Mouse (Mus musculus) bone marrow, adult 2 months (tissue): Measurements from ENCODE around the gene Fgfr2. TPM values are rescaled to one million over a fixed set of nuclear protein-coding genes. Genes with fewer than 3 reads are reported as not detected.
A peak's percentile ranks its signal among the peaks of the same experiment; 100 is the strongest.

Source experiments
- H3K27ac ChIP-seq: fragments of 200-500 bp; 2 replicates; pipeline ENCODE4 v1.5.1; 2012; ENCODE audit warnings: low read depth, mild to moderate bottlenecking, control low read depth, inconsistent platforms, low read length; ENCODE audit not compliant: control insufficient read depth, poor library complexity, insufficient read depth
- H3K4me1 ChIP-seq: fragments of 200-500 bp; 2 replicates; pipeline ENCODE4 v1.6.1; 2011; ENCODE audit warnings: low read length; ENCODE audit not compliant: control insufficient read depth, insufficient read depth
- H3K4me3 ChIP-seq: fragments of 200-500 bp; replicated peaks from 2 replicates; pipeline ENCODE3; 2011; ENCODE audit warnings: mild to moderate bottlenecking, low read depth, low read length, control low read depth; ENCODE audit not compliant: control insufficient read depth
- CTCF ChIP-seq: fragments of 200-500 bp; IDR thresholded peaks from 2 replicates; pipeline ENCODE4 v1.5.1; 2011; ENCODE audit warnings: low read length, control low read depth; ENCODE audit not compliant: control insufficient read depth, insufficient read depth
- POLR2A ChIP-seq: fragments of 200-500 bp; IDR thresholded peaks from 2 replicates; pipeline ENCODE4 v1.6.1; 2011; ENCODE audit warnings: low read depth, mild to moderate bottlenecking, control low read depth, low read length, borderline replicate concordance; ENCODE audit not compliant: control insufficient read depth
- WGBS: fragments of 180-500 bp; shearing (Covaris S2); methylation state at CpG from one replicate; pipeline ENCODE4 v1.1.7; 2018; 5-methylcytosine and 5-hydroxymethylcytosine counted together
- polyA plus RNA-seq: library from polyadenylated mRNA; stranded (reverse); fragments of >200 nt; gene quantifications from 2 replicates; pipeline ENCODE4 v1.2.4, GENCODE M21; 2011; ENCODE audit warnings: low replicate concordance; ENCODE audit not compliant: missing spikeins, insufficient read depth, insufficient read length

The Fgfr2 gene
- polyA plus RNA-seq, 1 experiment = 8.2 TPM

DNA sequence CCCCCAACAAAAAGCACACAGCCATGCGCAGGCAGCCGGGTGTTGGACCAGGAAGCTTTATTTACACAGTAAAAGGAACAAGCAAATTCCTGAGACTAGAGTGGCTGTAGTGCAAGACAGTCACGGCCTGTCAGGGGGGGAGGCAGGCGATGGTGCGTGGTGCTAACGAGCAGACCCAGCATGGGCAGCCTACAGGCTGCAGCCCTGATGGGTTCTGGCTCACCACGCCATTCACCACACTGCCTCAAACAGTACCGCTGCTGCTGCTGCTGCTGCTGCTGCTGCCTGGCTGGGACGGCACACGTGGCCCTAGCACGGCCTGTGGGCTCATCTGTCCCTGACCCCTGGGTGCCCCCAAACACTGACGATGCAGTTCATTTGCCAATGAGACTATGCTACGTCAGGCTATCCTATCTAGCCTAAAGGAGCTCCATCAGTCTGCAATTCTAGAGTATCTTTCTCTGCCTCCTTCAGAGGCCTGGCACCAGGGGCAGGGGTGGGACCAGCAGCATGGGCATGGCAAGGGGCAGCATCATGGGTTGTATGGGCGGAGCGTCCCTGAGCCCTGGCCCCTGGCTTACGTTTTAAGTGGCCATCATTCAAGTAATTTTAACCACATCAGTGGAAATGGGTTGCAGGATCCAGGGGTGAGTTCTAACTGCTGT is 411.0 kb downstream of the Fgfr2 start:
- no peak for TF ChIP-seq CTCF
- Histone ChIP-seq H3K4me1 (peaks cover 8% of the 10 kb centered on the region), H3K27ac (peak overlapping the region; percentile 51), H3K4me3 (no peak overlapping the region)
- 82% methylated on average over 16 of the region's 16 CpGs for WGBS

GRCm38 (mm10) chr7:132711579-132711978 is 411.6 kb downstream of the Fgfr2 start:
- Histone ChIP-seq H3K4me3 (no peak overlapping the region), H3K4me1 (peaks cover 8% of the 10 kb centered on the region), H3K27ac (no peak overlapping the region)
- 90% methylated on average over 9 of the region's 9 CpGs for WGBS
- TF ChIP-seq POLR2A (no peak), CTCF (no peak)

DNA sequence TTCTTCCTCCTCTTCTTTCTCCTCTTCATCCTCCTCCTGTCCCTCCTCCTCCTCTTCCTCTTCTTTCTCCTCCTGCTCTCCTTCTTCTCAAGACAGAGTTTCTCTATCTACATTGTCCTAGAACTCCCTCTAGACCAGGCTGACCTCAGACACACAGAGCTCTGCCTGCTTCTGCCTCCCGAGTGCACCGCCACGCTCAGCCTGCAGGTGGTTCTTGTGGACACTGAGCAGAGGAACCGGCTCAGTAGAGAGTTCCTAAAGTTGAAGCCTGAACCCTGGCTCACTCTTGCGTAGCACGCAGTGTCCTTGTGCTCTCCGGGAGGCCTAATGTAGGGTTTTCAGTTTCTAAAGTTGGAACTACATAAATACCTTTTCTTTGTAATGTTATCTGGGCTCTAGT is 418.0 kb downstream of the Fgfr2 start:
- no peak overlapping the region for H3K4me3 ChIP-seq
- TF ChIP-seq CTCF (peak; percentile 61; the same call in 1 of the 2 replicates), POLR2A (no peak)
- WGBS = 82% methylated on average over 7 of the region's 7 CpGs
- H3K4me1 ChIP-seq = no peaks in the 10 kb centered on the region; the same call in 1 of the 2 replicates
- H3K27ac ChIP-seq = no peak overlapping the region

DNA sequence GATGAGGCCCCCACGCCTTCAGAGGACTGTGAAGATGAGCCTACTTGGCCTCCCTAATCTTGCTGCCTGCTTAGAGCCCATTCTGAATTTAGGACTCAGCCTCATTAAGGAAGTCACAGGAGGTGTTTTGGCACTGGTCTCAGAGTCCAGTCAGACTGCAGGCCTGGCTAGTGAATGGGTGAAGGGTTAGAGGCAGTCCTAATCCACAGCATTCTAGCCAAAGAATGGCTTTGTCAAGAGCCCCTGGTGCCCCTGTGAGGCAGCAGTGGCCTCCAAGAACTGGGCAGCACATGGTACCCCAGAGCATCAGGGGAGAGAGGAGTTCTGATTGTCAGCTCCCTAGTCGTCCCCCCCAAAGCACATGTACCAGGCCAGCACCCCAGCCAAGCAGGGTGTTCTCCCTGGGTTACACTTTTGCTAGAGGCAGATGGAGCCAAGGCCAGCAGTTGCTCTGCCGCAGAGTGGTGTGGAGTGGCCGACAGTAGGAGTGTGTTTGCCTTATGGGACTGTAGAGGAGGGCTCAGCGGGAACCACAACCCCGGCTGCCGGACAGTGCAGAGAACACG is 418.8 kb downstream of the Fgfr2 start:
- TF ChIP-seq CTCF (no peak), POLR2A (no peak)
- 83% methylated on average over 8 of the region's 8 CpGs for WGBS
- no peak overlapping the region for H3K4me3 ChIP-seq
- no peak overlapping the region for H3K27ac ChIP-seq
- H3K4me1 ChIP-seq = peaks cover 2% of the 10 kb centered on the region; the same call in 1 of the 2 replicates

- H3K27ac ChIP-seq = peak overlapping the region; percentile 18
- 85% methylated on average over 9 of the region's 9 CpGs for WGBS
- H3K4me3 ChIP-seq = no peak overlapping the region
- no peak for TF ChIP-seq POLR2A
- no peak for TF ChIP-seq CTCF
- peaks cover 3% of the 10 kb centered on the region; the same call in 1 of the 2 replicates for H3K4me1 ChIP-seq
Measured at GRCm38 (mm10) chr7:132703515-132704309, 419.4 kb downstream of the Fgfr2 start.

DNA sequence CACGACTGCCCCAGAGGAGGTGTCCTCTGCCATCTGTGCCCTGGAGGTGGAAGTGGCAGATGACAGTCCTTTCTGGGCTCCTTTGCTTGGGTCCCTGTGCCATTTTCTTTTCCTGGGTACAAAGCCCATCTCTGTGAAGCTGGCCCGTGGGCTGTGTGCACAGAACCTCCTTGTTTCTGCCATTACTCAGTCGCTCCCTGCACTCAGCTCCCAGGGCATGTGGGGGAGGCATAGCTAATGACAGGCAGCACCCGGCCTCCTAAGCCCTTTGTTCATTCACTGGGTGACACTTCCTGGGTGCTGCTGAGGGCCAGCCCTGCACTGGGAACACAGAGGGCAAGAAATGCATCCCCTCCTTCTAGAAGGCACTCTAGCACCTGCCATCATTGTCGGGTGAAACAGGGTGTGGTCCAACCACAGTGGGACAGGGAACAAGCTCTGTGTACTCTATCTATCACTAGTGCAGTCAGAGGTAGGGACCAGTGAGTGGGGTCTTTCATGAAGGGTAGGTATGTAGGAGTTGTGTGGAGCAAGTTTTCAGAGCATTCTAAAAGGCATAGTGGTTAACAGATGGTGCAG is 420.6 kb downstream of the Fgfr2 start:
- Histone ChIP-seq H3K4me1 (peaks cover 3% of the 10 kb centered on the region; the same call in 1 of the 2 replicates), H3K4me3 (no peak overlapping the region), H3K27ac (peak overlapping the region; percentile 82)
- WGBS = 66% methylated on average over 5 of the region's 5 CpGs
- no peak for TF ChIP-seq POLR2A
- no peak for TF ChIP-seq CTCF

- no peak overlapping the region for H3K4me3 ChIP-seq
- 68% methylated on average over 3 of the region's 3 CpGs for WGBS
- peak overlapping the region; percentile 82 for H3K27ac ChIP-seq
- peaks cover 3% of the 10 kb centered on the region; the same call in 1 of the 2 replicates for H3K4me1 ChIP-seq
- no peak for TF ChIP-seq POLR2A
- TF ChIP-seq CTCF = no peak
Measured at GRCm38 (mm10) chr7:132702024-132702423, 421.1 kb downstream of the Fgfr2 start.

- 85% methylated on average over 3 of the region's 3 CpGs for WGBS
- Histone ChIP-seq H3K4me1 (peaks cover 3% of the 10 kb centered on the region; the same call in 1 of the 2 replicates), H3K27ac (peak overlapping the region; percentile 82), H3K4me3 (no peak overlapping the region)
- TF ChIP-seq CTCF (no peak), POLR2A (no peak)
Measured at GRCm38 (mm10) chr7:132701412-132701811, 421.7 kb downstream of the Fgfr2 start.
